In the genomic region with DNA sequence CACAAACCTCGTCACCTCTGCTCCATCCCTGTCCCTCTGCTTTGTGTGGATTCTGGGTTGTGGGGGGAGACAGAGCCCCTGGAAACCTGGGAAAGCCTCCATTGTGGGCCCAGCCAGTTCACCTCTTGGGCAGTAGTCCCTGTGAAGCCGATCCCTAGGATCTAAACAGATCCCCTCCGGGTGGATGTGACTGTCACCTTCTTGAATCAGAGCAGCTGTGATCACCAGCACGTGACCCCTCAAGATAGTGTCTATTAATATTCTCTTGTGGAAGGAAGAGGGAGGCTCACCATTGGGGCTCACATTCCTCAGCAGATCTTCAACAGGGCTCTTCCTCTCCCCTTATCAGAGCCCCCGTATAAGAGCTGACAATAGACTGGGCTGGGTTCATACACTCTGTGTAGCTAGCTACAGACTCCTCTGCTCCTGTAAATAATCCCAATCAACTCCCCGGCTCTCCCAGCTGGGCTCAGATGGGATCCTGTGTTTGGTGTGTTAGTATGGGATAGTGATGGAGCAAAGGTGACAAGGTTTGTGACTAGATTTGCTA, we compare ENCODE assay signal across 9 mouse cellular contexts. TPM values are rescaled to one million over a fixed set of nuclear protein-coding genes. Genes with fewer than 3 reads are reported as not detected.
DNase-seq lines count a peak whose midpoint lies in the region; ATAC-seq and TF ChIP-seq lines count a peak whose summit lies in the region.
"Had no signal": no experiment of that assay in that cellular context is flagged by ENCODE, and none has a peak within 500 bp of the region (broad histone marks: within the 10 kb centered on the region; RNA-seq: fewer than 3 reads in every experiment).

No protein-coding gene starts in this region.

- H3K79me2 ChIP-seq in heart, adult 2 months (replicated peaks; ENCODE audit: control insufficient read depth, insufficient read depth, low read length) = no peaks in the 10 kb centered on the region

- WGBS in heart, adult 2 months = 16% methylated on average over 6 of the region's 6 CpGs
- WGBS in limb, embryonic 14.5 days = 59% methylated on average over 6 of the region's 6 CpGs

- H3K27ac ChIP-seq in heart, adult 2 months = peak overlapping the region; percentile 77
- H3K27ac ChIP-seq in limb, embryonic 14.5 days (replicated peaks; ENCODE audit: low read depth, low read length) = 0 out of 2 replicates have a peak overlapping the region, but pooled peaks have one; percentile 14

- TF ChIP-seq CTCF in heart, adult 2 months (IDR thresholded peaks at IDR 0.05) = no peak

- peak overlapping the region; percentile 47 for H3K4me2 ChIP-seq in limb, embryonic 14.5 days (replicated peaks; ENCODE audit: low read depth, low read length, severe bottlenecking)

- H3K27me3 ChIP-seq in heart, adult 2 months (ENCODE audit: control insufficient read depth, insufficient read depth, low read length) = no peaks in the 10 kb centered on the region
- H3K27me3 ChIP-seq in limb, embryonic 14.5 days (ENCODE audit: control insufficient read depth, insufficient read depth, low read length) = no peaks in the 10 kb centered on the region

- H3K4me1 ChIP-seq in heart, adult 2 months (ENCODE audit: control insufficient read depth, insufficient read depth, low read length) = peaks cover 17% of the 10 kb centered on the region
- H3K4me1 ChIP-seq in limb, embryonic 14.5 days (ENCODE audit: control insufficient read depth, insufficient read depth, low read length) = peaks cover 17% of the 10 kb centered on the region

- ATAC-seq in limb, embryonic 14.5 days (ENCODE audit: low FRiP score, low read depth) = no peak
- ATAC-seq in erythroblast, adult 5-6 weeks (replicated peaks; ENCODE audit: low FRiP score, poor library complexity, severe bottlenecking) = no peak

- no peak for TF ChIP-seq POLR2A in heart, adult 2 months (IDR thresholded peaks at IDR 0.05; ENCODE audit: insufficient read depth, low read depth, low read length)
- no peak for TF ChIP-seq POLR2A in limb, embryonic 14.5 days (IDR thresholded peaks at IDR 0.05; ENCODE audit: borderline replicate concordance, extremely low read depth, insufficient read depth, insufficient read length)

- intact Hi-C loops in heart, adult 2 months (cut with DNase I) = loop anchor here (2.0 kb wide), 1 partner anchor 36 kb away; no protein-coding TSS in a partner anchor

- H3K9ac ChIP-seq in heart, adult 2 months (ENCODE audit: low read depth, low read length) = peak overlapping the region; percentile 70
- peak overlapping the region; percentile 43 for H3K9ac ChIP-seq in limb, embryonic 14.5 days (ENCODE audit: low read depth, low read length, severe bottlenecking)

- TF ChIP-seq EP300 in heart, adult 2 months (IDR thresholded peaks at IDR 0.05; ENCODE audit: insufficient read depth, low read depth, low read length) = no peak

- peak overlapping the region; percentile 27; the same call in 1 of the 2 replicates for H3K4me3 ChIP-seq in heart, adult 2 months
- peak overlapping the region; percentile 19; the same call in 1 of the 2 replicates for H3K4me3 ChIP-seq in limb, embryonic 14.5 days (replicated peaks; ENCODE audit: low read length)

- peaks cover 15% of the 10 kb centered on the region; the same call in 1 of the 2 replicates for H3K9me3 ChIP-seq in limb, embryonic 14.5 days (ENCODE audit: control insufficient read depth, low read length)

- H3K36me3 ChIP-seq in heart, adult 2 months (ENCODE audit: control insufficient read depth, insufficient read depth, low read length) = no peaks in the 10 kb centered on the region
- H3K36me3 ChIP-seq in limb, embryonic 14.5 days (ENCODE audit: control insufficient read depth, insufficient read depth, low read length) = no peaks in the 10 kb centered on the region

- DNase-seq in heart, adult 2 months = no peak
- no peak for DNase-seq in heart, adult 9 months (ENCODE audit: low spot score in 2 of 2)
- peak; percentile 51 for DNase-seq in retina, postnatal 1 day
- no peak for DNase-seq in retina, embryonic 14.5 days (ENCODE audit: low spot score)
- no peak for DNase-seq in limb, embryonic 14.5 days (ENCODE audit: low spot score)
- DNase-seq in left cerebral cortex, adult 9 months (ENCODE audit: low spot score in 2 of 2) = no peak
- DNase-seq in frontal cortex, adult 2 months (ENCODE audit: extremely low spot score in 1 of 2, low spot score in 1 of 2) = no peak
- DNase-seq: kidney, adult 18-20 months had no signal

RNA-seq across cellular contexts. Expression of a gene that starts 30.7 kb away (rescaled TPM):
- 10 to 100 TPM; 17.1 to 17.2 TPM for total RNA-seq in heart, adult 2 months (2021)
- 11.4 and 17.2 TPM in 2 replicates for polyA plus RNA-seq in heart, adult 2 months (2012; rRNA removed)
- 7.4 and 8.2 TPM in 2 replicates for polyA plus RNA-seq in limb, embryonic 14.5 days (2012; rRNA removed)
- polyA plus RNA-seq in limb, embryonic 14.5 days (2014; fragmentation: Nextera tagmentation; extraction: Ambion mirVana) = 3.5 and 3.6 TPM in 2 replicates
- total RNA-seq in erythroblast, adult 5-6 weeks (2015; ENCODE audit: low replicate concordance) = not detected in 2 replicates
- total RNA-seq in erythroblast, adult 5-6 weeks (2017; ENCODE audit: low replicate concordance) = not detected in 2 replicates
- polyA plus RNA-seq in frontal cortex, adult 2 months (2012; rRNA removed) = 134 and 137 TPM in 2 replicates
